Mouse (Mus musculus) heart, adult 2 months (tissue): ENCODE data around the gene Tldc2. TPM values are rescaled to one million over a fixed set of nuclear protein-coding genes. Genes with fewer than 3 reads are reported as not detected.

ENCODE experiments used
- DNase-seq, 2 experiments: peaks; one replicate each; pipeline ENCODE4 v3.0.0; 2021
- H3K27ac ChIP-seq: fragments of 200-600 bp; 2 replicates; pipeline ENCODE4 v1.8.1; 2022
- H3K27me3 ChIP-seq: fragments of 200-500 bp; 2 replicates; pipeline ENCODE4 v1.6.1; 2012; ENCODE audit warnings: mild to moderate bottlenecking, low read length, inconsistent platforms, mixed read lengths; ENCODE audit not compliant: control insufficient read depth, insufficient read depth
- H3K36me3 ChIP-seq: fragments of 200-500 bp; 2 replicates; pipeline ENCODE4 v1.6.1; 2012; ENCODE audit warnings: low read length, inconsistent platforms; ENCODE audit not compliant: control insufficient read depth, insufficient read depth
- H3K4me1 ChIP-seq: fragments of 200-500 bp; 2 replicates; pipeline ENCODE4 v1.6.1; 2011; ENCODE audit warnings: low read length; ENCODE audit not compliant: control insufficient read depth, insufficient read depth
- H3K4me3 ChIP-seq: fragments of 200-600 bp; 2 replicates; pipeline ENCODE4 v1.8.1; 2022
- H3K79me2 ChIP-seq: fragments of 200-500 bp; replicated peaks from 2 replicates; pipeline ENCODE4 v1.6.1; 2012; ENCODE audit warnings: mild to moderate bottlenecking, inconsistent platforms, low read length, moderate library complexity, mixed read lengths; ENCODE audit not compliant: control insufficient read depth, insufficient read depth
- H3K9ac ChIP-seq: fragments of 200-500 bp; 2 replicates; pipeline ENCODE4 v1.6.1; 2012; ENCODE audit warnings: low read depth, mild to moderate bottlenecking, control low read depth, inconsistent platforms, low read length, mixed read lengths
- CTCF ChIP-seq: fragments of 200-600 bp; IDR thresholded peaks from 2 replicates; pipeline ENCODE4 v1.8.1; 2022; ENCODE audit warnings: antibody characterized with exemption, mild to moderate bottlenecking, moderate library complexity
- EP300 ChIP-seq: fragments of 200-500 bp; IDR thresholded peaks from 2 replicates; pipeline ENCODE4 v1.6.1; 2011; ENCODE audit warnings: low read depth, low read length, control low read depth; ENCODE audit not compliant: insufficient read depth
- POLR2A ChIP-seq: fragments of 200-500 bp; IDR thresholded peaks from 2 replicates; pipeline ENCODE4 v1.6.1; 2011; ENCODE audit warnings: mild to moderate bottlenecking, low read depth, low read length, control low read depth; ENCODE audit not compliant: insufficient read depth
- WGBS: fragments of 180-500 bp; shearing (Covaris S2); methylation state at CpG from one replicate; pipeline ENCODE4 v1.1.7; 2018; 5-methylcytosine and 5-hydroxymethylcytosine counted together
- intact Hi-C: fragments of 180-260 bp; cut with DNase I; formaldehyde crosslinking; loops from one replicate; pipeline ENCODE4 v1.15.1; 2025
- polyA plus RNA-seq: library from polyadenylated mRNA; depleted of rRNA; stranded (reverse); fragments of >200 nt; gene quantifications from 2 replicates; pipeline ENCODE4 v1.2.3, GENCODE M21; 2012
- total RNA-seq, 2 experiments: library from RNA; stranded (reverse); gene quantifications; 2 replicates each; pipeline ENCODE4 v1.2.3; 2021

Tldc2 gene
- total and polyA plus RNA-seq, 3 experiments, result not detected

DNA sequence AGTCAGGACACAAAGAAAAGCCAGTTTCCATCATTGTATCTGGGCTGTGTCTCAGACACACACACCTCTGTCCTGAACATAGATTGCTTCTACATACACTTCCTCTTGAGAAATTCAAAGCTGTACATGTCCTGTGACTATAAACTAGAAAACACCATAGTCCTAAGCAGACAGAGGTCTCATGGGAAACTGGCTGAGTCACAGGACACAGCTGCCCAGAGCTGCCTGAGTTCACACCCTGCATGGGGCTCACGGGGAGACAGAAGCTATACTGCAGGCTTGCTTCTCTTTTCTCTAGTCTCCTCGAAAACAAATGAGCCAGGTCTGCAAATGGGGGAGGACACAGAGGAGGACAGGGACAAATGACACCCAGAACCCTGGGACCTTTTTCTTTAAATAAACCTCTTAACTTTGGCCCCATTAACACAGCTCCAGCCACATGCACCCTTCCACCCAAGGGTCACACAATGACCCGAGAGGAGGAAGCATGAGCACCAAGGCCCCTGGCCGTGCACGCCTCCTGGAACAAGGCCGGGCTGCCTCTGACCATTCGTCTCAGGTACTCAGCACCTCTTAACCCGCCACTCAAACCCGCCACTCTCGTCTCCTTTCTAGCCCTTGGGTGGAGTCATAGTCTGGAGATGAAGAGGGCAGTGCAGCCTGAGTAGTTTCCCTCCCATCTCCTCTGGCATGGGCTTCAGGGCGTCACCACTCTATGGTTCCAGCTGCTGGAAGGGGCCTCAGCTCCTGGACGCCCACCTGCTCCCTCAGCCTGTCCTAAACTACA, 12.9 kb downstream of the Tldc2 start:
- intact Hi-C loops, result no loop called here
- H3K36me3 ChIP-seq, result no peaks in the 10 kb centered on the region
- no peak for DNase-seq
- TF ChIP-seq CTCF, result no peak
- TF ChIP-seq POLR2A, result no peak
- TF ChIP-seq EP300, result no peak
- no peak overlapping the region for H3K9ac ChIP-seq
- no peak overlapping the region for H3K4me3 ChIP-seq
- no peaks in the 10 kb centered on the region for H3K79me2 ChIP-seq
- H3K4me1 ChIP-seq, result peaks cover 2% of the 10 kb centered on the region; the same call in 1 of the 2 replicates
- no peak overlapping the region for H3K27ac ChIP-seq
- WGBS, result 69% methylated on average over 11 of the region's 12 CpGs
- no peaks in the 10 kb centered on the region for H3K27me3 ChIP-seq

DNA sequence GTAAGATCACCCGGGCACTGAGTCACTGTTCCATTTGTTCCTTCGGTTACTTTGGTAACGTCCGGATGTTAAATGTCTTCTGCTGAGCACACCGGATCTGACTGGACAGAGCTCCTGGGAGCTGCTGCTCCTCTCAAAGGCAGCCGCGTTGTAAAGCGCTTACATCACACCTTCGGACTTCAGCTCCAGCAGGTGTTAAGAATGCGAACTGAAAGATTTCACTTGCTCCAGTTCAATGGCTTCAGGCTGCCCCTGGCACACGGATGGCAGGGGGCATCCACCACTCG, 13.4 kb downstream of the Tldc2 start:
- TF ChIP-seq POLR2A (no peak), EP300 (no peak), CTCF (no peak)
- Histone ChIP-seq H3K4me1 (peaks cover 1% of the 10 kb centered on the region; the same call in 1 of the 2 replicates), H3K4me3 (no peak overlapping the region), H3K36me3 (no peaks in the 10 kb centered on the region), H3K27me3 (no peaks in the 10 kb centered on the region), H3K27ac (no peak overlapping the region), H3K79me2 (no peaks in the 10 kb centered on the region), H3K9ac (no peak overlapping the region)
- 76% methylated on average over 12 of the region's 12 CpGs for WGBS
- no peak for DNase-seq
- intact Hi-C loops, result no loop called here

DNA sequence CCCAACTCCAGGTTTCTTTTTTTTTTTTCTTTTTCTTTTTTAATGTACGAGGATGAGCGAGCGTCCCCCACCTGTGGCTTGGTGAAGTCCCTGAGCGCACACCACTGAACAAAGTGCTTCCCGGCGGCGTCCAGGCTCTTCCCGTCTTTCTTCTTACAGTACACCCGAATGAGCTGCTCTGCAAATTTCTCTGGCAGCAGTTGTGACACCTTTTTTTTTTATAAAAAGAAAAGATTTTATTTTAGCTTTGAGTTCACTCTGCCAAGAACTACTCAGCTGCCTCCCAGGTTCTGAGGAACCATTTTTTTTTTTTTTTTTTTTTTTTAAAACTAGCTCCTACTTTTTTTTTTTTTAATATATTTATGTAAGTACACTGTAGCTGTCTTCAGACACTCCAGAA, 14.8 kb downstream of the Tldc2 start:
- H3K27me3 ChIP-seq, result no peaks in the 10 kb centered on the region

GRCm38 (mm10) chr2:157102256-157102655, 15.4 kb downstream of the Tldc2 start:
- WGBS, result 76% methylated on average over 2 of the region's 2 CpGs
- Histone ChIP-seq H3K79me2 (no peaks in the 10 kb centered on the region), H3K36me3 (no peaks in the 10 kb centered on the region; the same call in 1 of the 2 replicates), H3K27ac (no peak overlapping the region), H3K4me3 (no peak overlapping the region), H3K4me1 (no peaks in the 10 kb centered on the region), H3K27me3 (no peaks in the 10 kb centered on the region), H3K9ac (no peak overlapping the region)
- intact Hi-C loops, result no loop called here
- DNase-seq, result no peak
- TF ChIP-seq EP300, result no peak
- TF ChIP-seq POLR2A, result no peak
- no peak for TF ChIP-seq CTCF

More for the DNA sequence above, 14.8 kb downstream of the Tldc2 start:
- H3K4me3 ChIP-seq, result no peak overlapping the region
- H3K36me3 ChIP-seq, result no peaks in the 10 kb centered on the region
- WGBS, result 98% methylated on average over 9 of the region's 9 CpGs
- H3K27ac ChIP-seq, result no peak overlapping the region
- intact Hi-C loops, result no loop called here
- TF ChIP-seq POLR2A, result no peak
- TF ChIP-seq CTCF, result no peak
- H3K79me2 ChIP-seq, result no peaks in the 10 kb centered on the region
- no peaks in the 10 kb centered on the region for H3K4me1 ChIP-seq
- no peak overlapping the region for H3K9ac ChIP-seq
- no peak for DNase-seq

DNA sequence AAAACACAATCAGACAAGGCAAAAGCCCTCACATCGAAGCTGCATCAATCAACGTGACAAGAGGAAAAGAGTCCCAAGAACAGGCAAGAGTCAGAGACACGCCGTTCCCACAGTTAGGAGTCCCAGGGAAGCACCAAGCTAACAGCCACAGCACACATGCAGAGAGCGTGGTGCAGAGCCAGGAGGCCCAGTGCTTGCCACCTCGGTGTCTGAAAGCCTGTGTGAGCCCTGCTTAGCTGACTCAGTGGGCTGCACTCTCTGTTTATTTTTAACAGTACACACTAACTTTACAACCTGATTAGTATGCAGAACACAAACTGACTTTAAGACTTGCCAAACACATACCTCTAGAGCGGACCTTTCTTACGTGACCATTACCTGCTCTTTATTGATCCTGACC, 17.6 kb downstream of the Tldc2 start:
- Histone ChIP-seq H3K79me2 (no peaks in the 10 kb centered on the region), H3K27ac (no peak overlapping the region), H3K36me3 (no peaks in the 10 kb centered on the region; the same call in 1 of the 2 replicates), H3K4me1 (no peaks in the 10 kb centered on the region), H3K27me3 (no peaks in the 10 kb centered on the region), H3K9ac (no peak overlapping the region), H3K4me3 (no peak overlapping the region)
- DNase-seq, result no peak
- intact Hi-C loops, result no loop called here
- WGBS, result 90% methylated on average over 8 of the region's 8 CpGs
- TF ChIP-seq EP300 (no peak), CTCF (no peak), POLR2A (no peak)

- no peaks in the 10 kb centered on the region; the same call in 1 of the 2 replicates for H3K36me3 ChIP-seq
- no peak overlapping the region for H3K4me3 ChIP-seq
- WGBS, result 70% methylated on average over 4 of the region's 4 CpGs
- no peaks in the 10 kb centered on the region for H3K4me1 ChIP-seq
- TF ChIP-seq CTCF (no peak), POLR2A (no peak), EP300 (no peak)
- H3K9ac ChIP-seq, result no peak overlapping the region
- no peak overlapping the region for H3K27ac ChIP-seq
- no peaks in the 10 kb centered on the region for H3K79me2 ChIP-seq
- no peaks in the 10 kb centered on the region for H3K27me3 ChIP-seq
- intact Hi-C loops, result no loop called here
- no peak for DNase-seq
Observed at GRCm38 (mm10) chr2:157108236-157108635, 21.4 kb downstream of the Tldc2 start.
